Mouse (Mus musculus) spleen, adult 2 months (tissue): ENCODE results near the gene Acaca.

Experiments used
- CTCF ChIP-seq: fragments of 200-500 bp; IDR thresholded peaks from 2 replicates; pipeline ENCODE4 v1.5.1; 2011; ENCODE audit warnings: mild to moderate bottlenecking, inconsistent platforms; ENCODE audit not compliant: insufficient read depth, insufficient read length, insufficient replicate concordance; ENCODE audit errors: extremely low read depth
- POLR2A ChIP-seq: fragments of 200-500 bp; IDR thresholded peaks from 2 replicates; pipeline ENCODE4 v1.6.1; 2011; ENCODE audit warnings: low read depth, low read length, inconsistent platforms

DNA sequence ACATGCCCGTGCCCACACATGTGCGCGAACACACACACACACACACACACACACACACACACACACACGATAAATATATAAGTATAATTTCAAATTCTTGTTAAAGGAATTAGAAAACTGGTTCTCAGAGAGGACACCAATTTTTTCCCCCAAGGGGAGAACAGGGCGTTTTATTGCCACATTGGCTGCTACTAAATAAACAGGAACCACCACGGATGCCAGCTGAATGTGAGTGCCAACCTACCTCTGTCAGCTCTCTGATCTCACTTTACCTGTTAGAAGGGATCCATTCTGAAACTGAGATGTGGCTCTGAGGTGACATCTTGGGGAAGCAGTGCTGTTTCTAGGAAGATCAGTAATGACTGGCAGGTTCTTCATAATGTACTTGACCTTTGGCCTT is 34.7 kb downstream of the Acaca start:
- TF ChIP-seq CTCF (no peak), POLR2A (no peak)
